Mouse (Mus musculus): ENCODE results near the gene Gm28047.

- TF ChIP-seq POLR2A (IDR thresholded peaks at IDR 0.05; ENCODE audit: borderline replicate concordance, insufficient read depth, low read length) (no peak), CTCF (IDR thresholded peaks at IDR 0.05; ENCODE audit: borderline replicate concordance, insufficient read depth, low read depth, low read length) (no peak)
Measured at GRCm38 (mm10) chr15:102513004-102513403, 111.9 kb downstream of the Gm28047 start.
